In the genomic region with DNA sequence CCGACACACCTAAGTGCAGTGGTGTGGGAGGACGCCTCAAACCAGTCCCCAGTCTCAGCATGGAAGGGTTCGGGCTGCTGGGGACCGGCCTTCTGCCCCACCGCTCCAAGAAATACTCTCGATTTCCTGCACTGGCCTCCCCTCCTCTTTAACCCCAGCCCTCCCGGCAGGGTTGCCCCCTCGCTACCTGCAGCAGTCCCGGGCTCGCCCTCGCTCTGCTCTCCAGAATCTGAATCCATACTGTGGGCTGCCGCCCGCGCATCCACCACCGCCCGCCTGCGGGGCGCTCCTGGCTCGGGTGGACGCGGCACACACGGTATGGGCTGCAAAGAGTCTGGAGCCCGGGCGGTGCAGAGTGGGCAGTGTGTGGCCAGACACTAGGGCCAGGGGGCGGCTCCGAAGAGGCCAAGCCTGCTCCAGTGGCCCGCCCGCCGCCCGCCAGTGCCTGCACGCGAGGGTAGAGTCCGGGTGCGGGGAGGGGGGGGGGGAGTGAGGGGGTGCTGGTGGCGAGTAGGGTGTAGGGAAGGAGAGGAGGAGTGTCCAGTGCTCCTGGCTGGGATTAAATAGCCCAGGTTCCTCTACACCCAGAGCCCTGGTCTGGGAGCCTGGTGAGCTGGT, we compare ENCODE assay signal across 8 mouse cellular contexts. TPM values are rescaled to one million over a fixed set of nuclear protein-coding genes. Genes with fewer than 3 reads are reported as not detected.
DNase-seq lines count a peak whose midpoint lies in the region; ATAC-seq and TF ChIP-seq lines count a peak whose summit lies in the region.

Tnfaip8l3 (minus strand) TSS at position 357 of the 618 bp plus-strand sequence.

- peak within 1 kb of the TSS; percentile 97 for H3K4me2 ChIP-seq in intestine, postnatal 0 days (replicated peaks; ENCODE audit: low read depth)
- H3K4me2 ChIP-seq in midbrain, embryonic 14.5 days (ENCODE audit: low read length), result peak within 1 kb of the TSS; percentile 99

- peak within 1 kb of the TSS; percentile 46 for H3K9ac ChIP-seq in intestine, postnatal 0 days (ENCODE audit: low read depth, low read length)
- peak within 1 kb of the TSS; percentile 60 for H3K9ac ChIP-seq in midbrain, embryonic 14.5 days (replicated peaks; ENCODE audit: low read length)

- peaks cover 2% of the 10 kb centered on the region for H3K4me1 ChIP-seq in bone marrow, adult 2 months (ENCODE audit: control insufficient read depth, insufficient read depth, low read length)
- no peaks in the 10 kb centered on the region; the same call in 1 of the 2 replicates for H3K4me1 ChIP-seq in intestine, postnatal 0 days (replicated peaks; ENCODE audit: control insufficient read depth, insufficient read depth, low read length)
- H3K4me1 ChIP-seq in midbrain, embryonic 14.5 days (ENCODE audit: control insufficient read depth, insufficient read depth, low read length), result peaks cover 17% of the 10 kb centered on the region

- no peak for TF ChIP-seq POLR2A in bone marrow, adult 2 months (IDR thresholded peaks at IDR 0.05; ENCODE audit: borderline replicate concordance, control insufficient read depth, low read depth, low read length)

- intact Hi-C loops in gastrocnemius, postnatal 14 days (cut with DNase I; ENCODE audit: low total_unique reads), result no loop called here

- WGBS in bone marrow, adult 2 months, result 1% methylated on average over 35 of the region's 35 CpGs
- 1% methylated on average over 35 of the region's 35 CpGs for WGBS in intestine, postnatal 0 days
- under 1% methylated on average over 35 of the region's 35 CpGs for WGBS in midbrain, embryonic 14.5 days

- H3K4me3 ChIP-seq in bone marrow, adult 2 months (replicated peaks; ENCODE audit: control insufficient read depth, low read depth, low read length), result peak within 1 kb of the TSS; percentile 25
- peak within 1 kb of the TSS; percentile 52 for H3K4me3 ChIP-seq in intestine, postnatal 0 days (ENCODE audit: low read depth, low read length)
- peak within 1 kb of the TSS; percentile 54 for H3K4me3 ChIP-seq in midbrain, embryonic 14.5 days (replicated peaks; ENCODE audit: low read depth, low read length)

- peak; percentile 17 for DNase-seq in adrenal gland, adult 2 months
- DNase-seq in adrenal gland, adult 18-20 months (ENCODE audit: low spot score in 2 of 2), result no peak
- DNase-seq in gastrocnemius, postnatal 14 days, result peak; percentile 29
- peak; percentile 29 for DNase-seq in liver
- peak; percentile 63 for DNase-seq in midbrain, embryonic 14.5 days

- H3K9me3 ChIP-seq in intestine, postnatal 0 days (ENCODE audit: control insufficient read depth), result no peaks in the 10 kb centered on the region
- no peaks in the 10 kb centered on the region for H3K9me3 ChIP-seq in midbrain, embryonic 14.5 days (ENCODE audit: control insufficient read depth, low read length)

- peak; percentile 74 for ATAC-seq in intestine, postnatal 0 days
- peak; percentile 62 for ATAC-seq in midbrain, embryonic 14.5 days (ENCODE audit: low FRiP score, low TSS enrichment)
- ATAC-seq in activated CD4-positive, CD25-positive, alpha-beta regulatory T cell, adult 4 months, result no peak

- H3K36me3 ChIP-seq in intestine, postnatal 0 days (ENCODE audit: control insufficient read depth, insufficient read depth), result no peaks in the 10 kb centered on the region
- no peaks in the 10 kb centered on the region for H3K36me3 ChIP-seq in midbrain, embryonic 14.5 days (ENCODE audit: control insufficient read depth, insufficient read depth, low read length)

- peaks cover 23% of the 10 kb centered on the region for H3K27me3 ChIP-seq in intestine, postnatal 0 days (replicated peaks; ENCODE audit: control insufficient read depth, insufficient read depth, low read length)
- peaks cover 16% of the 10 kb centered on the region for H3K27me3 ChIP-seq in midbrain, embryonic 14.5 days (ENCODE audit: control insufficient read depth, insufficient read depth, low read length)

- no peak for TF ChIP-seq CTCF in bone marrow, adult 2 months (IDR thresholded peaks at IDR 0.05; ENCODE audit: control insufficient read depth, insufficient read depth, low read length)
- no peak for TF ChIP-seq CTCF in intestine, postnatal 0 days (IDR thresholded peaks at IDR 0.05; ENCODE audit: low read depth)

- no peak within 1 kb of the TSS for H3K27ac ChIP-seq in bone marrow, adult 2 months (ENCODE audit: control insufficient read depth, insufficient read depth, low read depth, low read length, poor library complexity)
- H3K27ac ChIP-seq in intestine, postnatal 0 days (ENCODE audit: low read depth, low read length), result peak within 1 kb of the TSS; percentile 75
- H3K27ac ChIP-seq in midbrain, embryonic 14.5 days (replicated peaks; ENCODE audit: low read depth, low read length), result no peak within 1 kb of the TSS

RNA-seq across cellular contexts. Expression of gene Tnfaip8l3, which starts in this region (rescaled TPM):
- 1 to 10 TPM in 1 of 2 experiments, under 1 TPM in 1; 0.09 to 1.0 TPM for total RNA-seq in adrenal gland, adult 2 months (2021)
- 0.04 and 0.06 TPM in 2 replicates for polyA plus RNA-seq in adrenal gland, adult 2 months (2012; rRNA removed)
- under 1 TPM; 0.10 to 0.17 TPM for total RNA-seq in adrenal gland, adult 18-20 months (2021)
- polyA plus RNA-seq in bone marrow, adult 2 months (2011; ENCODE audit: insufficient read depth, insufficient read length, low replicate concordance, missing spikeins), result not detected in 2 replicates
- under 1 TPM; 0.14 to 0.22 TPM for total RNA-seq in gastrocnemius, postnatal 14 days (2021)
- 0.46 and 0.52 TPM in 2 replicates for polyA plus RNA-seq in intestine, postnatal 0 days (2015; fragmentation: Nextera tagmentation; extraction: Ambion mirVana)
- 0.36 and 0.65 TPM in 2 replicates for polyA plus RNA-seq in midbrain, embryonic 14.5 days (2014; fragmentation: Nextera tagmentation; extraction: Ambion mirVana)
- polyA plus RNA-seq in activated CD4-positive, CD25-positive, alpha-beta regulatory T cell, adult 4 months (2017; shearing (Covaris generic)), result not detected

Comparison
In these comparisons a context has a peak if more than half of its experiments do, and no peak if none do; other contexts are left out.
1. DNase-seq: peak in adrenal gland, adult 2 months (single experiment) and liver (single experiment); none in adrenal gland, adult 18-20 months (0 of 2).
2. Peak in DNase-seq in gastrocnemius, postnatal 14 days; RNA of the gene not detected or under 1 TPM.
3. Peak in ATAC-seq, H3K4me3 ChIP-seq, H3K27ac ChIP-seq, H3K9ac ChIP-seq and H3K4me2 ChIP-seq in intestine, postnatal 0 days; RNA of the gene not detected or under 1 TPM.
4. Peak in DNase-seq, ATAC-seq, H3K4me3 ChIP-seq, H3K9ac ChIP-seq and H3K4me2 ChIP-seq in midbrain, embryonic 14.5 days; RNA of the gene not detected or under 1 TPM.
5. Peak in every context shown above with its lines, with median percentiles within 50 percentile points of each other: H3K4me3 ChIP-seq.